Mouse (Mus musculus) telencephalon, adult 2 months (tissue): ENCODE measurements around the gene Slc10a1.

Source experiments
- DNase-seq: peaks from one replicate; pipeline ENCODE4 v3.0.0-alpha.2; 2011; ENCODE audit warnings: low read depth, low spot score

Gene Slc10a1

DNA sequence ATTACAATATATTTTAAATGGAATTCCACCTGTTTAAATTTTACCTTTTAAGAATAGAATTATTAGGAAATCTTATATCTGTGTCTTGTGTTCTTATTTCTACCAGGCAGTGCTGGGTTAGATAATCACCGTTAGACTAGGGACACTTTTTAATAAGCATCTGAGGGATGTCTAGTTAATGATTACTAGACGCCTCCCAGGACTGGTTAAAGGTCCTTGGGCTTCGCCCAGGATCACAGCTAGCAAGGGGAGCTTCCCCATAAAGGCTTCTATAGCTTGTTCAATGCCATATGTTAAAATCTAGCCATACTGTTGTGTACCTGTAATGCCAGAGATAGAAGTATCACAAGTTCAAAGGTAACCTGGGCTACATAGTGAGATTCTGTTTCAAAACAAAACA, 39.6 kb downstream of the Slc10a1 start:
- no peak for DNase-seq

DNA sequence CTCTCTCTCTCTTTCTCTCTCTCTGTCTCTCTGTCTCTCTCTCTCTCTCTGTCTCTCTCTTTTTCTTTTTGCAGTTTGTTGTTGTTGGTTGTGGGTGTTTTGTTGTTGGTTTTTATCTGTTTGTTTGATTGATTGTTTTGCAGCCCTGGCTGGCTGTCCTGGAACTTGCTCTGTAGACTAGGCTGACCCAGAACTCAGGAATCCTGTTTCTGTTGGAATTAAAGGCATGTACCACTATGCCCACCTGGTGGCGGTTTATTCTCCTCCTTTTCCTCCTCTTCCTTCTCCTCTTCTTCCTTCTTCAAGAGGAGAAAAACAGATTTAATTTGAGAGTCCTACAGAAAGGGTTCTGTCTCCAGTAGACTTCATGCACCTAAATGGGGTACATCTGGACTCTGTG, 41.0 kb downstream of the Slc10a1 start:
- no peak for DNase-seq

DNA sequence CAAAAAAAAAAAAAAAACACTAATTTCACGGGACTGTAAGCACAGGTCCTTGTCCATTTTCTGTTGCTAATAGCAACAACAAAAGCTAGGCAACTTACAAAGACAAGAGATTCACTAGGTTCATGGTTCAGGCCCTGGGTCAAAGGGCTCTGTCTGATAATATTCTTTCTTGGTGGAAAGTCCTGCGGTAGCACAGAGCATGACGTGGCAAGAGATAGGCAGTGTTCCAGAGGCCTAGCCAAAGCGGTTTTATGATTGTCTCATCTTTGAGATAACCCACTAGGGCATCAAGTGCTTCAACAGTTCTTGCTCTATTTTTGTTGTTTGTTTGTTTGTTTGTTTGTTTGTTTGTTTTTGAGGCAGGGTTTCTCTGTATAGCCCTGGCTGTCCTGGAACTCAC, 42.0 kb downstream of the Slc10a1 start:
- no peak for DNase-seq

DNA sequence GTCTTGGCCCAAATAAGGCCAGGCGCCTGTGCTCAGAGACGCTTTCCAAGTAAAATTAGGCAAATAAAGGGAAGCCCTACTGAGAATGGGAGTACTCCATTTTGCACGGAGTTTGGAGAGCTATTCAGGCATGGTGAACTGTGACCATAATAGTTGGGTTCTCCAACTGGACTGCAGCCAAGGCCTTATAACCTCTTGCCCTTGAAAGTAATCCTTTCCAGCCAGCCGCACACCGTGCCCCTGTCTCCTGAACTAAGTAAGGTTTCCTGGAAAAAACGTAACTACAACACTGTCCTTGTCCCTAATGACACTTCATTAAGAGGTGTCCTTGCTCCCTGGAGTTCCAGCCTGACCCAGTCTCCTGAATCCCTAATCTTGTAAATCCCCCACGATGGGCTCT, 42.6 kb downstream of the Slc10a1 start:
- DNase-seq = no peak

DNA sequence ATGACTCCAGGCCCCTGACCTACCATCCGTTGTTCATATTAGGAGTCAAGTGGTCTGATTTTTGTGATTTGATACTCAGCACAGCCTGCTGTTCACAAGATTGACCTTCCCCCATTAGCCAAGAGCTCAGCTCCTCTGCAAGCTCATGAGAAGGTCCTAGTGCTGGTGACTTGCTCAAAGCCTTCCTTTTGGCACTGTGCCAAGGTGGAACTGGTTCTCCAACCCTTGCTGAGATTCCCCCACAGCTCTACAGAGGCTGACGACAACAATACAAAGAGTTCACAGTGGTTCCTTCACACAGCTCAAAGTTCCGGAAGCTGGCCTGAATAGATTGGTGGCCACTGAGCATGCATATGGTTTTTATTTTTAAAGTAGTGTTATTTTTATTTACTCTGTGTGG, 44.3 kb downstream of the Slc10a1 start:
- no peak for DNase-seq

DNA sequence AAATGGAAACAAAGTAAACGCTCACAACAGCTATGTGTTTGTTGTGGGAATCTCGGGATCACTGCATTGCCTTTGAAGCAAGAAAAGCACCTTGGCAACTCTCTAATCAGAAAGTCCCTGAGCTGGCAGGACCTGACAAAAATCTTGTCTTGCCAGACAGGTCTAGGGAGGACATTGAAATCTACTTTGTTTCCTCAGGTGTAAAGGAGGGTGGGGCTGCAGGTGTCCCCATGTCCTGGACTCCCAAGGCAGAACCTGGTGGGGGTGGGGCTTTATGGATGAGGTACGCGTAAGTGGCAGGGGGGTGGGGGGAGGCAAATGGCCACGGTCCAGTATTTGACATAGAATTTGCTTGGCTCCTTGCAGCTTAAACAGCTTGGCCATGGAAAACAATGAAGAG, 44.9 kb downstream of the Slc10a1 start:
- no peak for DNase-seq

DNA sequence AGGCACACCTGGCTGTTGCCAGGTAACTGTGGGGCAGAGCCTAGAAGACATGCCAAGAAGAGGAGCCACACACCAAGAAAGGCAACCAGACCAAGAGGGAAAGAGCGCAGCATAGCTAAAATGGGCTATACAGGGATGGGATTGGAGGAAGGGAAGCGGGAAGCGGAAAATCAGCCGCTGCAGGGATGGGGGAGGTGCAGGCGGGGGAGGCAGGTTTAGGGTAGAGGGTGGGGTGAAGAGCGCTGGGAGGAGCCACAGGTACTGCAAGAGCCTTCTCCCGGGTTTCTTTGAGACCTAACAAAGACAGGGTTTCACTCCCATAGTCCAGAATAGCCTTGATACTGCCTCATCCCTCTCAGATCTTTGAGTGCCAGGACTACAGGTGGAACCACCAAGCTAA, 45.6 kb downstream of the Slc10a1 start:
- DNase-seq = no peak

DNA sequence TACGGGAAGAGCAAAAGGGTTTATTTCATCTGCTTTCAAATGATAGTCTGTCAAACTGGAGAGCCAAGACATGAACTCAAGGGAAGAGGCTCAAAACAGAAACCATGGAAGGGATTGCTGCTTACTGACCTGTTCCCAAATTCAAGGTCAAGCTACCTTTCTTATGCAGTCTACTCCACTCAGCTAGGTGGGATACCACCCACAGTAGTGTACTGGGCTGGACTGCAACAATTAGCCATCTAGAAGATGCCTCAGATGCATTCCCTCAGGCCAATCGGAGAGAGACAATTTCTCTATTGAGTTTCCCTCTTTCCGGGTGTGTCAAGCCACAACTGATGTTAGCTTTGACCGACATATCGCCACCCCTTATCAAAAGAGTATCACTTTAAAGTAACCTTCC, 47.2 kb downstream of the Slc10a1 start:
- no peak for DNase-seq

DNA sequence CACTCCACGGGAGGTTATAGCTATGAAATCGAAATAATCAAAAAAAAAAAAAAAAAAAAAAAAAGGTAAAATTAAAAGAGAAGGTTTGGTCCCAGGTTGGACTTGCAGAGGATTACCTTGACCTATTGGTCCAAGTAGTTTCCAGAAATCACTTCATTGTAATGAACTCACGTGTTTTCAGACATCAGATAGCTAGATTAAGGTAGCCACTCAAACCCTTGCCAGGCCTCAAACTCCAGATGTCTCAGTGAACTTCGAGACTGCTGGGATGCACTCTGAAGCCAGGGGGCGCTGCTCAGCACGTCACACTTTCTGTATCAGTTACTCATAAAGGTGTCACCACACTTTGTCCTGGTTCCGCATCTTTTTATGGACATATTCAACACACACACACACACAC, 50.7 kb downstream of the Slc10a1 start:
- DNase-seq = no peak

DNA sequence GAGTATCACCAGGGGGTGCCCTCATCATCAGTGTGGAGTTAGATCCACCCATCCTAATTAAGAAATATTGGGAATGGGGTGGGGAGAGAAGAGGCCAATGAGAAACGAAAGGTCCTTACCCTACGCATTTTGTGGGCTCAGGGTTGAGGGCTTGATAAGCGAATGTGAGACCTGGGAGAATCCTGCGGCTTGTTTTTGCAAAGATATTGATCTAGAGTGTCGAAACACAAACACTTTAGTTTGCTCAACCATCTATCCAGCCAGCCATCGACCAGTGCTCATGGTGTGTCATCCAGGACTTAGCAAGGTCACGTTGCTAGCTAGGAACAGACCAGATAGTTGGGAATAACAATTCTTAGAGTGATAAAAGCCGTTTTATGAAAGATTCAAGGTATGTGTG, 58.9 kb downstream of the Slc10a1 start:
- DNase-seq = no peak
